Mouse (Mus musculus) liver, adult 2 months (tissue): ENCODE measurements around the gene Fgr. TPM values are rescaled to one million over a fixed set of nuclear protein-coding genes. Genes with fewer than 3 reads are reported as not detected.

Experiments used
- DNase-seq: peaks from one replicate; pipeline ENCODE4 v3.0.0-alpha.2; 2011; ENCODE audit warnings: low read depth, low spot score; ENCODE audit errors: extremely low read depth
- H3K27ac ChIP-seq: fragments of 200-500 bp; replicated peaks from 2 replicates; pipeline ENCODE4 v1.5.1; 2012; ENCODE audit warnings: low read depth, mild to moderate bottlenecking, control low read depth, inconsistent platforms, low read length; ENCODE audit not compliant: insufficient read depth
- H3K27me3 ChIP-seq: fragments of 200-500 bp; 2 replicates; pipeline ENCODE4 v1.6.1; 2012; ENCODE audit warnings: mild to moderate bottlenecking, moderate library complexity, low read length, inconsistent platforms; ENCODE audit not compliant: control insufficient read depth, insufficient read depth
- H3K36me3 ChIP-seq: fragments of 200-500 bp; 2 replicates; pipeline ENCODE4 v1.6.1; 2012; ENCODE audit warnings: low read length, inconsistent platforms; ENCODE audit not compliant: control insufficient read depth, insufficient read depth
- H3K4me1 ChIP-seq: fragments of 200-500 bp; 2 replicates; pipeline ENCODE4 v1.6.1; 2011; ENCODE audit warnings: low read length; ENCODE audit not compliant: control insufficient read depth, insufficient read depth
- H3K4me3 ChIP-seq: fragments of 200-500 bp; 2 replicates; pipeline ENCODE4 v1.5.1; 2011; ENCODE audit warnings: low read depth, mild to moderate bottlenecking, control low read depth, low read length, moderate library complexity; ENCODE audit not compliant: insufficient read depth
- H3K79me2 ChIP-seq: fragments of 200-500 bp; 2 replicates; pipeline ENCODE4 v1.6.1; 2012; ENCODE audit warnings: inconsistent platforms, mild to moderate bottlenecking, low read length, moderate library complexity; ENCODE audit not compliant: control insufficient read depth, insufficient read depth
- H3K9ac ChIP-seq: fragments of 200-500 bp; 2 replicates; pipeline ENCODE4 v1.6.1; 2012; ENCODE audit warnings: low read depth, mild to moderate bottlenecking, control low read depth, inconsistent platforms, low read length
- CTCF ChIP-seq: fragments of 200-500 bp; IDR thresholded peaks from 2 replicates; pipeline ENCODE4 v1.5.1; 2011; ENCODE audit warnings: low read depth, low read length, control low read depth
- POLR2A ChIP-seq: fragments of 200-500 bp; IDR thresholded peaks from 2 replicates; pipeline ENCODE4 v1.6.1; 2011; ENCODE audit warnings: low read length, control low read depth; ENCODE audit not compliant: insufficient read depth; ENCODE audit errors: extremely low read depth
- whole genome bisulfite sequencing: fragments of 180-500 bp; shearing (Covaris S2); methylation state at CpG from one replicate; pipeline ENCODE4 v1.1.7; 2018; 5-methylcytosine and 5-hydroxymethylcytosine counted together
- polyA plus RNA-seq: library from polyadenylated mRNA; depleted of rRNA; stranded (reverse); fragments of >200 nt; gene quantifications from 2 replicates; pipeline ENCODE4 v1.2.3, GENCODE M21; 2012
- total RNA-seq: library from RNA; depleted of rRNA; stranded (reverse); fragments of >200 nt; gene quantifications from 2 replicates; pipeline ENCODE4 v1.2.3, GENCODE M21; 2014

Fgr gene
- total and polyA plus RNA-seq, 2 experiments, result 1.3 to 1.6 TPM

GRCm38 (mm10) chr4:132988581-132989355 is 14.9 kb downstream of the Fgr start:
- no peak for TF ChIP-seq POLR2A
- TF ChIP-seq CTCF, result no peak
- H3K4me3 ChIP-seq, result no peak overlapping the region
- H3K27me3 ChIP-seq, result no peaks in the 10 kb centered on the region
- no peak overlapping the region for H3K9ac ChIP-seq
- 95% methylated on average over 6 of the region's 6 CpGs for WGBS
- H3K4me1 ChIP-seq, result no peaks in the 10 kb centered on the region
- DNase-seq, result no peak
- no peak overlapping the region for H3K27ac ChIP-seq
- no peaks in the 10 kb centered on the region for H3K79me2 ChIP-seq
- H3K36me3 ChIP-seq, result no peaks in the 10 kb centered on the region

GRCm38 (mm10) chr4:132993553-132993952 is 19.7 kb downstream of the Fgr start:
- TF ChIP-seq POLR2A (no peak), CTCF (no peak)
- Histone ChIP-seq H3K36me3 (no peaks in the 10 kb centered on the region), H3K9ac (no peak overlapping the region), H3K4me1 (no peaks in the 10 kb centered on the region), H3K27ac (no peak overlapping the region), H3K79me2 (no peaks in the 10 kb centered on the region), H3K27me3 (no peaks in the 10 kb centered on the region), H3K4me3 (no peak overlapping the region)
- 85% methylated on average over 4 of the region's 4 CpGs for WGBS
- DNase-seq, result no peak

- H3K27me3 ChIP-seq, result no peaks in the 10 kb centered on the region
- 47% methylated on average over 14 of the region's 14 CpGs for WGBS
These were observed 23.8 kb downstream of the Fgr start for GRCm38 (mm10) chr4:132997469-132998237.

GRCm38 (mm10) chr4:133002896-133003295 is 29.0 kb downstream of the Fgr start:
- H3K9ac ChIP-seq, result no peak overlapping the region
- no peak for DNase-seq
- H3K4me3 ChIP-seq, result no peak overlapping the region
- no peak overlapping the region for H3K27ac ChIP-seq
- WGBS, result 45% methylated on average over 10 of the region's 10 CpGs
- H3K27me3 ChIP-seq, result no peaks in the 10 kb centered on the region
- TF ChIP-seq CTCF (no peak), POLR2A (no peak)
- no peaks in the 10 kb centered on the region for H3K4me1 ChIP-seq
- no peaks in the 10 kb centered on the region for H3K79me2 ChIP-seq
- H3K36me3 ChIP-seq, result peaks cover 3% of the 10 kb centered on the region; the same call in 1 of the 2 replicates

More at GRCm38 (mm10) chr4:132997469-132998237, 23.8 kb downstream of the Fgr start:
- peak; percentile 54 for TF ChIP-seq CTCF
- TF ChIP-seq POLR2A, result no peak
- Histone ChIP-seq H3K9ac (no peak overlapping the region), H3K36me3 (no peaks in the 10 kb centered on the region), H3K4me3 (no peak overlapping the region), H3K79me2 (no peaks in the 10 kb centered on the region), H3K27ac (no peak overlapping the region), H3K4me1 (no peaks in the 10 kb centered on the region)
- peak; percentile 33 for DNase-seq

- no peak for DNase-seq
- Histone ChIP-seq H3K79me2 (no peaks in the 10 kb centered on the region), H3K4me1 (no peaks in the 10 kb centered on the region), H3K27ac (no peak overlapping the region), H3K36me3 (peaks cover 3% of the 10 kb centered on the region; the same call in 1 of the 2 replicates), H3K9ac (no peak overlapping the region), H3K4me3 (no peak overlapping the region), H3K27me3 (no peaks in the 10 kb centered on the region)
- WGBS, result 89% methylated on average over 21 of the region's 21 CpGs
- TF ChIP-seq POLR2A (no peak), CTCF (no peak)
These were observed 29.6 kb downstream of the Fgr start for GRCm38 (mm10) chr4:133003316-133004018.
